Mouse (Mus musculus): ENCODE results near the gene Sik2. TPM values are rescaled to one million over a fixed set of nuclear protein-coding genes. Genes with fewer than 3 reads are reported as not detected.
A peak's percentile ranks its signal among the peaks of the same experiment; 100 is the strongest.

Sik2 gene
- total and polyA plus RNA-seq, 2 experiments from 2014 or later, result 20.5 to 36.7 TPM

DNA sequence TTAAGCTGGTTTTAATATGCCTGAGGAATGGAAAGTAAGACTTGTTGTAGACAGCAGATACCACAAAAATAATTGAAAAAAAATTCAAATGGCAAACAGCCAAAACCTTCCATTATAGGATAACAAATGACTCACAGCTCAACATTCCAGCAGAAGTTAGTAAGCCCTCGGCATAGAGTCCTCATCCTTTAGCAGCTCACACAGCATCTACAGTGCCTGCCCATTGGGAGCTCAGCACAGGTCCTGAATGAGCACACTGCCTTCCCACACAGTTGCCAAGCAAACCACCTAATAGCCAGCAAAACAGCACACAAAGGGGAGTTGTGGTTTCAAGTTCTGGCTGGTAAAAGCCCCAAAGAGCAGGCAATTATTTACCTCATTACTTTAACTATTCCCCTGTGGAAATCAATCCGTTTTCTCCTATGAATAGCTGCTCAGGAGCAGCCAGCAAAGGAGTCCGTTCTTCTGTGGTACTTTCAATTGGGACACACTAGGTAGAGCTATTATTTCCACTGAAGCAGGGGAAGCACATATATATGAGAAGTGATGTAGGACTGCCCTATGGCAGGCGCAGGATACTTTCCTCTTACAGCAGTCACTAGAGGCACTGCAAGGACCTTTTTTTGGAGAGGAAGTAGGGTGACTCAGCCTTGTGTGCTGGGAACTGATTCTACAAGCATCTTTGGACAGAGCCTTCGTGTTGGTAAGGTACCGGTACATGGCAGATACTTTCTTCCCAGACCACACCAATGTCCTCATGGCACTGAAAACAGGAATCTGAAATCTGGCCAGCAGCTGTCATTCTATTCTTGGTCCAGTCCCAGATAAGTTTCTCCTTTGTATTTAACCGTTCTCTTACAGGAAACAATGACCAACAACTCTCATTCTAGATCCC lies 108.6 kb downstream of the Sik2 start:
- H3K27me3 ChIP-seq (ENCODE audit: insufficient read depth, low read length), result no peaks in the 10 kb centered on the region
- no peak overlapping the region for H3K9ac ChIP-seq
- peak; percentile 10 for DNase-seq
- no peak; the same call in 1 of the 2 replicates for ATAC-seq
- no peak overlapping the region for H3K4me3 ChIP-seq (ENCODE audit: low read depth, low read length)
- H3K36me3 ChIP-seq (ENCODE audit: insufficient read depth), result peaks cover 34% of the 10 kb centered on the region
- H3K9me3 ChIP-seq (ENCODE audit: low read length), result no peaks in the 10 kb centered on the region
- H3K27ac ChIP-seq (ENCODE audit: low read depth, low read length), result no peak overlapping the region
- WGBS, result 23% methylated on average over 7 of the region's 7 CpGs
- H3K4me2 ChIP-seq (ENCODE audit: low read depth), result no peak overlapping the region
- no peak for TF ChIP-seq CTCF (IDR thresholded peaks at IDR 0.05; ENCODE audit: low read depth)
- no peaks in the 10 kb centered on the region for H3K4me1 ChIP-seq (ENCODE audit: insufficient read depth)

DNA sequence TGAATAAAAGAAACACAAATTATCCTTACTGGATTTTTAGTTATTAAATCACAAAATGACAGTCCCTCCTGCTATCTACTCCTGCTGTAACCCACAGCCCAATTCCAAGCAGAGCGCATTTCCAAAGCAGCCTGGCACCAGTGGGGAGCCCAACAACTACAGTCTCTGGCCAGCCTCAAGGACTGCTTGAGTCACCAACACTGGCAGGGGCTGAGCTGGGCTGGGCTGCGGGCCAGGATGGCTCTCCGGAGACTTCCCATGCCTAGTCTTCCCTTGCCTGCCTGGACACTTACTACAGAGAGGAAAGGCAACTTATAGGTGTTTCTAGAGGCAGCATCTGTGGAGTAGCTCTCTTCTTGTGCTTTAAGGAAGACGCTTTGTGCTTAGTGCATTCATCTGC lies 115.2 kb downstream of the Sik2 start:
- no peak overlapping the region for H3K4me3 ChIP-seq (ENCODE audit: low read depth, low read length)
- H3K27me3 ChIP-seq (ENCODE audit: insufficient read depth, low read length), result no peaks in the 10 kb centered on the region
- ATAC-seq (peak; percentile 62), DNase-seq (peak; percentile 58)
- TF ChIP-seq CTCF (IDR thresholded peaks at IDR 0.05; ENCODE audit: low read depth), result no peak
- no peak overlapping the region for H3K9ac ChIP-seq
- H3K27ac ChIP-seq (ENCODE audit: low read depth, low read length), result no peak overlapping the region
- 69% methylated on average over 4 of the region's 4 CpGs for WGBS
- no peaks in the 10 kb centered on the region for H3K4me1 ChIP-seq (ENCODE audit: insufficient read depth)
- peaks cover 60% of the 10 kb centered on the region for H3K36me3 ChIP-seq (ENCODE audit: insufficient read depth)
- H3K4me2 ChIP-seq (ENCODE audit: low read depth), result no peak overlapping the region
- H3K9me3 ChIP-seq (ENCODE audit: low read length), result no peaks in the 10 kb centered on the region

DNA sequence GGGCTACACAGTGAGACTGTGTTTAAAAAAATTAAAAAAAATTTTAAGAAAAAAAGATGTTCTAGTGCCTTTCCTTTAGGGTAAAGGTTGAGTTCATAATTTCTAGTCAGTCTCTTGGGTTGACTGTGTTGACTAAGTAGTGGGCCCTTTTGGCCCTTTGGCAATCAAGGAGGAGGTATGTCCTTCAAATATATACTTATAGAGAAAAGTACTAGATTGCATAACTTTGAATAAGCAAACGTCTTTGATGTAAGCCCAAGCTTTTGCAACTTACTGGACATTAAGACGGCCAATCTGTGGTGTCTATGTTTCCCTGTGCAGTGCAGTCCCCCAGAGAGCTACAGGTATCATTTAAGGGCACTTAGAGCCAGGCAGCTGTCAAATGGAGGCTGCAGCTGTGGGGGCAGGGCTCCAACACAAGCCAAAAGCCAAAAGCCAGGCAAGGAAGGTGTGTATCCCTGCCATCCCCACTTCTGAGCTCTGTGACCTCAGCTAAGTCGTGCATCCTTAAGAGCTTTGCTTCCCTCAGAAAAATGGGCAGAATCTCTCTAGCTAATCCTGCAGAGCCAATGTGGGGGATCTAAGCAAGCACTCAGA lies 118.3 kb downstream of the Sik2 start:
- no peak for TF ChIP-seq CTCF (IDR thresholded peaks at IDR 0.05; ENCODE audit: low read depth)
- no peak for ATAC-seq
- H3K4me2 ChIP-seq (ENCODE audit: low read depth), result no peak overlapping the region
- no peak overlapping the region for H3K9ac ChIP-seq
- H3K4me3 ChIP-seq (ENCODE audit: low read depth, low read length), result no peak overlapping the region
- 94% methylated on average over 3 of the region's 3 CpGs for WGBS
- no peak overlapping the region for H3K27ac ChIP-seq (ENCODE audit: low read depth, low read length)
- no peak for DNase-seq
- H3K36me3 ChIP-seq (ENCODE audit: insufficient read depth), result peaks cover 35% of the 10 kb centered on the region
- H3K27me3 ChIP-seq (ENCODE audit: insufficient read depth, low read length), result no peaks in the 10 kb centered on the region
- no peaks in the 10 kb centered on the region for H3K9me3 ChIP-seq (ENCODE audit: low read length)
- no peaks in the 10 kb centered on the region for H3K4me1 ChIP-seq (ENCODE audit: insufficient read depth)

DNA sequence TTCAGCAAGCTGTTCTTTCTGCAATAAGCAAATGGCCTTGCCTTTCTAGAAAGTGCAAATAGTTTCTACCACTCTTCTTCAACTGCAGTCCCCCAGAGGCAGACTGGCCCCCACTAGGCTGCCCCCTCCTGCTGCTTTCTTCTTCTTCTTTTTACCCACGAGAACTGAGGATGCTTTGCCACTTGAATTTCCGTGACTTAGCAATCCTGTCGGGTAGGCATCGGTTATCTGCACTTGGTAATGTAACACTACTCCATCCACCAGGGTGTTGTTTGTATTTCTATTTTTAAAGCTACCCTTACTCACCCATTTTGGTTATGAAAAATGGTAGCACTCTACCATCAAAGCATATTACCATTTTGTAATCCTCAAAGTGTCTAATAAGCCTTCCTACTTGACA lies 118.9 kb downstream of the Sik2 start:
- DNase-seq (no peak), ATAC-seq (no peak)
- no peak overlapping the region for H3K27ac ChIP-seq (ENCODE audit: low read depth, low read length)
- no peak overlapping the region for H3K4me2 ChIP-seq (ENCODE audit: low read depth)
- H3K9ac ChIP-seq, result no peak overlapping the region
- no peak overlapping the region for H3K4me3 ChIP-seq (ENCODE audit: low read depth, low read length)
- H3K27me3 ChIP-seq (ENCODE audit: insufficient read depth, low read length), result no peaks in the 10 kb centered on the region
- no peaks in the 10 kb centered on the region for H3K9me3 ChIP-seq (ENCODE audit: low read length)
- TF ChIP-seq CTCF (IDR thresholded peaks at IDR 0.05; ENCODE audit: low read depth), result no peak
- WGBS, result 71% methylated on average over 4 of the region's 4 CpGs
- H3K4me1 ChIP-seq (ENCODE audit: insufficient read depth), result no peaks in the 10 kb centered on the region
- H3K36me3 ChIP-seq (ENCODE audit: insufficient read depth), result peaks cover 29% of the 10 kb centered on the region

DNA sequence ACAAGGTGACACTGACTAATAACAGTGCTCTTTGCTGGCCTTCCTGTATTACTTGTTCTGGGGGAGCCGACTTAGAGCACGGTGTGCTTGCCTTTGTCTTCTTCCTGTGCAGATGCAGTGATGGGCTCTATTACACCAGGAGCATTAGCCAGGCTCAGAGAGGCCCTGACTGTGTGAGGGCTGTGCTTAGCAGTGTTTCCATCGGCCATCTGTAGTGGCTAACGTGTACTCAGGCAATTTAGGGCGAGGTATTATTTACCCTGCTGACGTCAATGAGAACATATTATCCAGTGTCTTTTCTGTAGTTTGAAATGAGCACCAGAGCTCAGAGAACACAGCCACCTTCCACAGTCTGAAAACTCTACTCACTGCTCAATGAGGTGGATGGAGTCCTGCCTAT lies 119.7 kb downstream of the Sik2 start:
- no peak overlapping the region for H3K4me2 ChIP-seq (ENCODE audit: low read depth)
- H3K4me1 ChIP-seq (ENCODE audit: insufficient read depth), result no peaks in the 10 kb centered on the region
- no peak for TF ChIP-seq CTCF (IDR thresholded peaks at IDR 0.05; ENCODE audit: low read depth)
- no peaks in the 10 kb centered on the region for H3K9me3 ChIP-seq (ENCODE audit: low read length)
- 55% methylated on average over 6 of the region's 6 CpGs for WGBS
- DNase-seq (no peak), ATAC-seq (no peak)
- H3K27me3 ChIP-seq (ENCODE audit: insufficient read depth, low read length), result no peaks in the 10 kb centered on the region
- H3K27ac ChIP-seq (ENCODE audit: low read depth, low read length), result no peak overlapping the region
- H3K4me3 ChIP-seq (ENCODE audit: low read depth, low read length), result no peak overlapping the region
- no peak overlapping the region for H3K9ac ChIP-seq
- H3K36me3 ChIP-seq (ENCODE audit: insufficient read depth), result peaks cover 21% of the 10 kb centered on the region

DNA sequence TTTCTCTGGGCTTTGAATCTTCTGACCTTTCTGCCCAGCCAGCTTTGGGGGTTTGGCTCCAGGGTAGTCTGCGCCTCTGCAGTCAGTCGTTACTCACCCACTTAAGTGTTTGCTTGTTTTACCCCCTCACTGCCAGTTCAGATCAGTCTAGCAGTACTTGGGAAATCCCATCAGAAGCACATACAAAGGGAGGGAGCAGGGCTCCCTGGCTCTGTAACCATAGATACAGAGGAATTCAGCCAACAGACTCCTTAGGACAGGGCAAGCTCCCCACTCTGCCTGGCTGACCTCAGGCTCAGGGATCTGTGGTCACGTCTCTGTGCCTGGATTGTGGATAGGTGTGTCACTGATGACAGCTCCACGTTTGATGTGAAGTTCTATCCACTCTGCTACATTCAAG lies 121.5 kb downstream of the Sik2 start:
- Histone ChIP-seq H3K27ac (ENCODE audit: low read depth, low read length) (no peak overlapping the region), H3K9ac (no peak overlapping the region), H3K4me2 (ENCODE audit: low read depth) (no peak overlapping the region), H3K9me3 (ENCODE audit: low read length) (no peaks in the 10 kb centered on the region), H3K4me3 (ENCODE audit: low read depth, low read length) (no peak overlapping the region), H3K36me3 (ENCODE audit: insufficient read depth) (peaks cover 14% of the 10 kb centered on the region; the same call in 1 of the 2 replicates), H3K27me3 (ENCODE audit: insufficient read depth, low read length) (no peaks in the 10 kb centered on the region), H3K4me1 (ENCODE audit: insufficient read depth) (no peaks in the 10 kb centered on the region)
- DNase-seq, result no peak
- 27% methylated on average over 4 of the region's 4 CpGs for WGBS
- peak; percentile 47; the same call in 1 of the 2 replicates for ATAC-seq
- TF ChIP-seq CTCF (IDR thresholded peaks at IDR 0.05; ENCODE audit: low read depth), result no peak

DNA sequence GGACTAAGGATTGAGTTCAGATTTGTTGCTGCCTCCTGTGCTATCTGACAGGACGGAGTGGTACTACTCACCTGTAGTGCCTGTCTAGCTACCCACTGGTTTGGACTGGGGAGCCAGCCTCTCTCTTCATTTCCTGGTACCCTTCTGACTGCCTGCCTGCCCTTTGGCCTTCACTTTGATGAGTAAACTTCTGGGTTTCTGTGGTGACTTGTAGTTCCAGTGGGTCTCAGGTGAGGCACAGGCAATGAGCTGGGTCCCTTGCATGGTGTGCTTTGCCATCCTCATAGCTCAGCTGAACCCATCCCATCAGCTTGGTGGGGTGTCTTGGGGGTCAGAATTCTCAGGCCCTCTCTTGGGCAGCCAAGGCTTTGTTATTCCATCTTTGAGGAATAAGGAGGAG lies 122.0 kb downstream of the Sik2 start:
- H3K9ac ChIP-seq, result no peak overlapping the region
- H3K36me3 ChIP-seq (ENCODE audit: insufficient read depth), result peaks cover 14% of the 10 kb centered on the region; the same call in 1 of the 2 replicates
- H3K27ac ChIP-seq (ENCODE audit: low read depth, low read length), result no peak overlapping the region
- ATAC-seq (no peak), DNase-seq (no peak)
- WGBS, result 100% methylated on average over 1 of the region's 1 CpGs
- no peak overlapping the region for H3K4me3 ChIP-seq (ENCODE audit: low read depth, low read length)
- H3K4me1 ChIP-seq (ENCODE audit: insufficient read depth), result no peaks in the 10 kb centered on the region
- no peak overlapping the region for H3K4me2 ChIP-seq (ENCODE audit: low read depth)
- H3K27me3 ChIP-seq (ENCODE audit: insufficient read depth, low read length), result no peaks in the 10 kb centered on the region
- no peaks in the 10 kb centered on the region for H3K9me3 ChIP-seq (ENCODE audit: low read length)
- TF ChIP-seq CTCF (IDR thresholded peaks at IDR 0.05; ENCODE audit: low read depth), result no peak
